Mouse (Mus musculus) hindbrain, embryonic 13.5 days (tissue): ENCODE measurements around the gene Fuca1. TPM values are rescaled to one million over a fixed set of nuclear protein-coding genes. Genes with fewer than 3 reads are reported as not detected.
A peak's percentile ranks its signal among the peaks of the same experiment; 100 is the strongest.

Experiments used
- ATAC-seq: fragments of 200-750 bp; cut with Nextera tagmentation; 2 replicates; pipeline ENCODE4 v1.8.0; 2017; ENCODE audit warnings: moderate TSS enrichment; ENCODE audit not compliant: low FRiP score
- H3K27ac ChIP-seq: fragments of 300-500 bp; sonication (generic); 2 replicates; pipeline ENCODE4 v1.5.1; 2015; ENCODE audit warnings: inconsistent platforms, mild to moderate bottlenecking, moderate library complexity
- H3K27me3 ChIP-seq: fragments of 300-500 bp; sonication (generic); 2 replicates; pipeline ENCODE4 v1.6.1; 2015; ENCODE audit warnings: mild to moderate bottlenecking, inconsistent platforms
- H3K36me3 ChIP-seq: fragments of 300-500 bp; sonication (generic); 2 replicates; pipeline ENCODE4 v1.6.1; 2015; ENCODE audit warnings: mild to moderate bottlenecking, inconsistent platforms
- H3K4me1 ChIP-seq: fragments of 300-500 bp; sonication (generic); replicated peaks from 2 replicates; pipeline ENCODE4 v1.6.1; 2015; ENCODE audit warnings: inconsistent platforms
- H3K4me2 ChIP-seq: fragments of 300-500 bp; sonication (generic); 2 replicates; pipeline ENCODE4 v1.6.1; 2015; ENCODE audit warnings: inconsistent platforms, mild to moderate bottlenecking, moderate library complexity
- H3K4me3 ChIP-seq: fragments of 300-500 bp; sonication (generic); 2 replicates; pipeline ENCODE4 v1.5.1; 2015; ENCODE audit warnings: mild to moderate bottlenecking, inconsistent platforms
- H3K9ac ChIP-seq: fragments of 300-500 bp; sonication (generic); 2 replicates; pipeline ENCODE4 v1.6.1; 2015; ENCODE audit warnings: mild to moderate bottlenecking, inconsistent platforms
- H3K9me3 ChIP-seq: fragments of 300-500 bp; sonication (generic); 2 replicates; pipeline ENCODE4 v1.6.1; 2016; ENCODE audit warnings: inconsistent platforms
- WGBS: fragments of 180-500 bp; shearing (Covaris S2); methylation state at CpG from one replicate; pipeline ENCODE4 v1.1.7; 2015; 5-methylcytosine and 5-hydroxymethylcytosine counted together
- polyA plus RNA-seq: library from polyadenylated mRNA; unstranded; fragments of >200 nt; fragmentation: Nextera tagmentation; extraction: Ambion mirVana; gene quantifications from 2 replicates; pipeline ENCODE4 v1.2.1, GENCODE M21; 2015

Fuca1 gene
- 55.8 and 60.9 TPM in 2 replicates for polyA plus RNA-seq

- WGBS: 2% methylated on average over 60 of the region's 60 CpGs
- Histone ChIP-seq H3K9ac (peak within 1 kb of the TSS; percentile 90), H3K4me3 (peak within 1 kb of the TSS; percentile 77), H3K36me3 (peaks cover 20% of the 10 kb centered on the region), H3K9me3 (no peaks in the 10 kb centered on the region), H3K4me2 (peak within 1 kb of the TSS; percentile 87), H3K27me3 (no peaks in the 10 kb centered on the region), H3K27ac (peak within 1 kb of the TSS; percentile 90), H3K4me1 (peaks cover 21% of the 10 kb centered on the region)
- peak; percentile 96 for ATAC-seq
Measured at GRCm38 (mm10) chr4:135920304-135921241, at the start of gene Fuca1. TSS of gene Fuca1 (plus strand) at chr4:135920735.

- whole genome bisulfite sequencing: 53% methylated on average over 3 of the region's 3 CpGs
- H3K4me2 ChIP-seq: peak overlapping the region; percentile 88
- peak overlapping the region; percentile 99; the same call in 1 of the 2 replicates for H3K27ac ChIP-seq
- H3K4me3 ChIP-seq: peak overlapping the region; percentile 71
- H3K36me3 ChIP-seq: peaks cover 13% of the 10 kb centered on the region
- H3K27me3 ChIP-seq: no peaks in the 10 kb centered on the region
- H3K4me1 ChIP-seq: peaks cover 54% of the 10 kb centered on the region
- H3K9ac ChIP-seq: peak overlapping the region; percentile 96
- no peaks in the 10 kb centered on the region for H3K9me3 ChIP-seq
- ATAC-seq: no peak
Measured at GRCm38 (mm10) chr4:135872015-135872414, 48.5 kb upstream of the Fuca1 start.

GRCm38 (mm10) chr4:135872589-135873391 is 47.7 kb upstream of the Fuca1 start:
- H3K4me3 ChIP-seq: peak overlapping the region; percentile 71
- H3K27me3 ChIP-seq: no peaks in the 10 kb centered on the region
- H3K36me3 ChIP-seq: peaks cover 13% of the 10 kb centered on the region
- peak overlapping the region; percentile 96 for H3K9ac ChIP-seq
- H3K4me1 ChIP-seq: peaks cover 55% of the 10 kb centered on the region
- 9% methylated on average over 17 of the region's 17 CpGs for WGBS
- H3K4me2 ChIP-seq: peak overlapping the region; percentile 88
- H3K27ac ChIP-seq: peak overlapping the region; percentile 99
- no peaks in the 10 kb centered on the region for H3K9me3 ChIP-seq
- ATAC-seq: no peak

- Histone ChIP-seq H3K9ac (peak within 1 kb of the TSS; percentile 96), H3K4me1 (peaks cover 55% of the 10 kb centered on the region), H3K9me3 (no peaks in the 10 kb centered on the region), H3K27ac (peak within 1 kb of the TSS; percentile 99), H3K27me3 (no peaks in the 10 kb centered on the region), H3K4me3 (peak within 1 kb of the TSS; percentile 71), H3K4me2 (peak within 1 kb of the TSS; percentile 88), H3K36me3 (peaks cover 12% of the 10 kb centered on the region)
- WGBS: under 1% methylated on average over 48 of the region's 60 CpGs
- peak; percentile 96 for ATAC-seq
Measured at GRCm38 (mm10) chr4:135873526-135874202, 46.9 kb upstream of the Fuca1 start, which contains the start of gene Pnrc2. TSS of gene Pnrc2 (minus strand) at chr4:135873850.

GRCm38 (mm10) chr4:135874564-135875535 is 45.7 kb upstream of the Fuca1 start:
- H3K9me3 ChIP-seq: no peaks in the 10 kb centered on the region
- peaks cover 55% of the 10 kb centered on the region for H3K4me1 ChIP-seq
- no peak overlapping the region for H3K4me3 ChIP-seq
- no peaks in the 10 kb centered on the region for H3K27me3 ChIP-seq
- 82% methylated on average over 10 of the region's 10 CpGs for WGBS
- peaks cover 7% of the 10 kb centered on the region for H3K36me3 ChIP-seq
- peak overlapping the region; percentile 99; the same call in 1 of the 2 replicates for H3K27ac ChIP-seq
- H3K9ac ChIP-seq: no peak overlapping the region; the same call in 1 of the 2 replicates
- ATAC-seq: no peak
- peak overlapping the region; percentile 88; the same call in 1 of the 2 replicates for H3K4me2 ChIP-seq

GRCm38 (mm10) chr4:135875546-135875945 is 45.0 kb upstream of the Fuca1 start:
- H3K9me3 ChIP-seq: no peaks in the 10 kb centered on the region
- no peaks in the 10 kb centered on the region for H3K27me3 ChIP-seq
- peaks cover 7% of the 10 kb centered on the region for H3K36me3 ChIP-seq
- no peak overlapping the region; the same call in 1 of the 2 replicates for H3K27ac ChIP-seq
- peaks cover 52% of the 10 kb centered on the region for H3K4me1 ChIP-seq
- no peak overlapping the region for H3K9ac ChIP-seq
- no peak overlapping the region for H3K4me3 ChIP-seq
- no peak overlapping the region for H3K4me2 ChIP-seq
- WGBS: 25% methylated on average over 7 of the region's 7 CpGs
- ATAC-seq: no peak

- peak overlapping the region; percentile 61; the same call in 1 of the 2 replicates for H3K9ac ChIP-seq
- ATAC-seq: no peak
- peak overlapping the region; percentile 50 for H3K27ac ChIP-seq
- H3K4me3 ChIP-seq: 0 out of 2 replicates have a peak overlapping the region, but pooled peaks have one; percentile 5
- H3K4me2 ChIP-seq: peak overlapping the region; percentile 48
- H3K27me3 ChIP-seq: no peaks in the 10 kb centered on the region
- H3K4me1 ChIP-seq: peaks cover 48% of the 10 kb centered on the region
- WGBS: 3% methylated on average over 9 of the region's 9 CpGs
- H3K9me3 ChIP-seq: no peaks in the 10 kb centered on the region
- H3K36me3 ChIP-seq: peaks cover 7% of the 10 kb centered on the region
Measured at GRCm38 (mm10) chr4:135875991-135876582, 44.4 kb upstream of the Fuca1 start.

DNA sequence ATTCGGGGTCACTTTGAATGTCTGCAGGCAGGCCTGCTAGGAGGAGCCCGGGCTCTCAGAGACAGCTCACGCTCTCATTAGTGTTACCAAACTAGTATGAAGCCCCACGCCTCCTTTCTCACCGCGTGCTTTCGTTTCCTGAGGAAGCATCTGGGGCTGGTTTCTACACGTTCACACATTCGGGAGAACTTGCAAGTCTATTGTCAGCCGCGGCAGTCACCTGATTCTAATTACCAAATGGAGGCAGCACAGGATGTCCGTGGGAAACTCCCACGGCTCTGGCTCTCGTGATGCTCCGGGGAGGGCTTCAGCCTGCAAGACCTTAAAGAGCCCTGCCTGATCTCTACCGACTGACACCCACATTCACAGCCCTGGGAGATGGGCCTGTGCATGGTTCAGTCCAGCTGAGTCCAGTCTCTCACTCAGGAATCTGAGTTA is 43.9 kb upstream of the Fuca1 start:
- WGBS: 2% methylated on average over 16 of the region's 16 CpGs
- no peaks in the 10 kb centered on the region for H3K9me3 ChIP-seq
- H3K27me3 ChIP-seq: no peaks in the 10 kb centered on the region
- no peak for ATAC-seq
- peaks cover 45% of the 10 kb centered on the region for H3K4me1 ChIP-seq
- peaks cover 4% of the 10 kb centered on the region for H3K36me3 ChIP-seq
- H3K9ac ChIP-seq: peak overlapping the region; percentile 61; the same call in 1 of the 2 replicates
- peak overlapping the region; percentile 5; the same call in 1 of the 2 replicates for H3K4me3 ChIP-seq
- peak overlapping the region; percentile 48 for H3K4me2 ChIP-seq
- H3K27ac ChIP-seq: peak overlapping the region; percentile 50; the same call in 1 of the 2 replicates

DNA sequence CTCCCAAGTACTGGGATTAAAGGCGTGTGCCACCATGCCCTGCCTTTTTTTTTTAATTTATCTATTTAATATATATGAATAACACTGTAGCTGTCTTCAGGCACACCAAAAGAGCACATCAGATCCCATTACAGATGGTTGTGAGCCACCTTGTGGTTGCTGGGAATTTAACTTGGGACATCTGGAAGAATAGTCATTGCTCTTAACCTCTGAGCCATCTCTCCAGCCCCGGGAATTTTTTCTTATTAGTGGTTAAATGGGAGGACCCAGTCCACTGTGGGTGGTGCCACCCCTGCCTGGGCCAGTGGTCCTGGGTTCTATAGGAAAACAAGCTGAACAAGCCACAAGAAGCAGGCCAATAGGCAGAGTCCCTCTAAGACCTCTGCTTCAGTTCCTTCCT is 42.8 kb upstream of the Fuca1 start:
- 65% methylated on average over 2 of the region's 2 CpGs for WGBS

GRCm38 (mm10) chr4:135879021-135879420 is 41.5 kb upstream of the Fuca1 start:
- no peak for ATAC-seq
- Histone ChIP-seq H3K9me3 (no peaks in the 10 kb centered on the region), H3K36me3 (no peaks in the 10 kb centered on the region), H3K9ac (no peak overlapping the region), H3K27ac (no peak overlapping the region), H3K27me3 (no peaks in the 10 kb centered on the region), H3K4me3 (no peak overlapping the region), H3K4me2 (no peak overlapping the region), H3K4me1 (peaks cover 31% of the 10 kb centered on the region)
- 59% methylated on average over 6 of the region's 6 CpGs for WGBS

More for the DNA sequence above, 42.8 kb upstream of the Fuca1 start:
- Histone ChIP-seq H3K27me3 (no peaks in the 10 kb centered on the region), H3K36me3 (no peaks in the 10 kb centered on the region), H3K4me3 (no peak overlapping the region), H3K27ac (no peak overlapping the region), H3K9ac (no peak overlapping the region), H3K4me2 (no peak overlapping the region), H3K4me1 (peaks cover 34% of the 10 kb centered on the region), H3K9me3 (no peaks in the 10 kb centered on the region)
- no peak for ATAC-seq
